Mouse (Mus musculus) retina, embryonic 14.5 days (tissue): ENCODE measurements at regions not wholly inside any gene's neighbourhood (a gene's known extent, or its start where the extent isn't known, plus 50 kb on each side); places are given as distances from the start of the nearest gene placed in this dataset.

Source experiments
- DNase-seq: peaks from one replicate; pipeline ENCODE4 v3.0.0-alpha.2; 2015; ENCODE audit warnings: low spot score

DNA sequence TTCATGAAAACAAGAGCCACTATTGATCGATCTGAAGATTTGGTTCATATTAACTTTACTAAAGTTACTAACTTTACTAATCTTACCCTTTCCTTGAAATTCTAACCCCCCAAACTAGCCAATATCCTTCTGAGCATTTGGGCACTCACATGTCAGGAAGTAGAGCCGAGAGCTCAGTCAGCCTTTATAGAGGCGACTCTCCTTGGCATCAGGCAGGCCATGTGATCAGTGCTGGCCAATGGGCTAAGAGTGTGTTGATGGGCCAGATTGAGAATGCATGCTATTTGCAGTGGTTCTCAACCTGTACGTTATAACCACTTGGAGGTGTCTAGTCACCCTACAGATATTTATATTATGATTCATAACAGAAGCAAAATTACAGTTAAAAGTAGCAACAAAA lies 69.6 kb upstream of the Slc35b4 start:
- DNase-seq = no peak

- no peak for DNase-seq
Observed at GRCm38 (mm10) chr6:34243001-34243400, 66.1 kb upstream of the Slc35b4 start.

DNA sequence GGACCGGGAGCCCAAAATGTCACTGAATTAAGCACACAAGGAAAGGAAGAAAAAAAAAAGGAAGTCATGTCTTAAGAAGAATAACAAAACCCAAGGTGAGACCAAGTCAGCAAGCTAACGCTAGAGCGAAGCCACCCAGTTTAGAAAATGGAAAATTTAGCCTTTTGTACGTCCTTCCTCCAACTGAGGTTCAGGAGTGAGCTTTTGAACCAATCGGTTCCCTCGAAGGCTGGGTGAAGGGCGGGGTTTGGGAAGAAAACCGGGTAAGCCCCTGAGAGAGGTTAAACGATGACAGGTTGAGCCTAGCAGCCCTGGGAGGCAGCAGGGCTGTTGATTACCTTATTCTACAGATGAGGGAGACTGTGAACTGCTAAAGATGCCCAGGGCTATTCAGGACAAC lies 65.6 kb upstream of the Slc35b4 start:
- DNase-seq = no peak

DNA sequence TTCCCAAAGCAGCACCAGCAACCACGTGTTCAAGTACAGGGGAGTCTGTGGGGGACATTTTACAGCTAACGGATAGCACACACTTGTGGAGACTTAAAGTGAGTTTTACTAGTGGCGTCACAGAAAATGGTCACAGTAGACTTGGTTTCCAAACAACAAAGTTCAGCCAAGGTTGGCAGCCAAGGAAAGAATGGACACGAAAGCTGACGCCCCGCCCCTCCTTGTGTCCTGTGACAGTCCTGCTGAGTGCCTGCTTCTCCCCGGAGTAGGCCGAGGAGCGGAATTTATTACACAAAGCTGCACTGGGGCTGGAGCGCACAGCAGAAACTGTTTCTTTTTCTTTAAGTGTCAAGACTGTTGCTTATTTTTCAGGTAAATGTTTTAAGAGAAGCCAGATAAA lies 58.2 kb upstream of the Slc35b4 start:
- DNase-seq = no peak

DNA sequence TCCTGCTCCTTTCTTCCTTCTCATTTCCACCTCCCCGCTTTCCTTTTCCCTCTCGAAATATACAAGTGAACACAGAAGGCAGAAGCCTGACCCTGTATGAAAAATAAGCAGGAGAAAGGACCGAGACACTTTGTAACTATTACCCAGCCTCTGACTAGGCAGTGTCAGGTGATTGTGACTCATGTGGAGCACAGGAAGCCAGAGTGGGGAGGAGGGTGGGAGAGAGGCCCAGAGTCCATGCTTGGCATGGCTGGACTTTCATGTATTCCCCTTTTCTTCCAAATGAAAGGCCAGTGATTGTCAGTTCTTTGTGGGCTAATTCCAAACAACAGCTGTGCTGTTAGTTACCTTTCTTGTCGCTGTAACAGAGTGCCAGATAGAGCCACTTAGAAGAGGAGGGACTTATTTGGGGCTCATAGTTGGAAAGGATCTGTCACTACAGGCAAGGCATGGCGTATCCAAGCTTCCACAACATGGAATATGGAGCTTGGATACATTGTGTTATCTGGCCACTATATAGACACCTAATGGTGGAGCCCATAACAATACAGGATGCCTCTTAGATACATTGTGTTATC lies 57.6 kb upstream of the Slc35b4 start:
- no peak for DNase-seq

DNA sequence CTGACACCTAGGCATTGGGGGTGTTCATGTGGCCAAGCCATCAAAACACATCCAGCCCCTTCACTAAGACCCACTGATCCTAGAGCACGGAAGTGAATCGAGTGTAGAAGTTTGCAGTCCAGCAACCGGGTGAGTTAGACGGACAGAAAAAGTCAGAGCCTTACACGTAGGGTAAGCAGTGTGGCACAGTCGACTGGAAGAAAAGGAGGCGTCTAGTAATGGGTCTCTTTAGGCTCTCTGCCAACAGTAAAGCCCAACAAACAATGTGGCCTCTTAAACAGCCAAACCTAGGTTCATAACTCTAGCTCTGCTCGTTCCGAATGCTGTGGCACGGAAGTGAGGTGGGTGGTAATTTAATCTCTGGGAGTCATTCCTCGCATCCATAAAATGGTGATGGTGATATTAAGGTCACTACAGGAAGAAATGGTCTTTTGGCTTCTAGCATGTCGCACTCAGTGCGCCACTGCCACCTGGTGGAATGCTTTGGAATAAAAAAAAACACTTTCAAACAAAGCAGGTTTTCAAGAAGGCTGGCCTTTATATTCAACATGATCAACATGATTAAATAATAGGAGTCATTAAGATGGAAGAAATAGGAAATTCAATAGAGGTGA lies 54.0 kb upstream of the Slc35b4 start:
- DNase-seq = peak; percentile 82

GRCm38 (mm10) chr6:34227131-34227530 lies 50.2 kb upstream of the Slc35b4 start:
- DNase-seq = no peak
